Mouse (Mus musculus) heart, embryonic 11.5 days (tissue): ENCODE measurements at regions not wholly inside any gene's neighbourhood (a gene's known extent, or its start where the extent isn't known, plus 50 kb on each side); places are given as distances from the start of the nearest gene placed in this dataset.
"Not testable (repeated sequence)": the region's sequence is repeated elsewhere in the genome, so short reads cannot be mapped to it uniquely, and the experiment has no call there.

Source experiments
- ATAC-seq: fragments of 200-750 bp; cut with Nextera tagmentation; replicated peaks from 2 replicates; pipeline ENCODE4 v1.8.0; 2017; ENCODE audit warnings: moderate library complexity; ENCODE audit not compliant: insufficient number of reproducible peaks, low FRiP score, low TSS enrichment
- H3K27ac ChIP-seq: fragments of 300-500 bp; sonication (generic); 2 replicates; pipeline ENCODE4 v1.5.1; 2014; ENCODE audit warnings: mild to moderate bottlenecking, low read depth, low read length
- H3K27me3 ChIP-seq: fragments of 300-500 bp; sonication (generic); 2 replicates; pipeline ENCODE4 v1.6.1; 2014; ENCODE audit warnings: mild to moderate bottlenecking, low read length, mixed read lengths; ENCODE audit not compliant: control insufficient read depth, insufficient read depth
- H3K36me3 ChIP-seq: fragments of 300-500 bp; sonication (generic); 2 replicates; pipeline ENCODE4 v1.6.1; 2014; ENCODE audit warnings: mild to moderate bottlenecking, low read length, moderate library complexity, mixed read lengths; ENCODE audit not compliant: control insufficient read depth, insufficient read depth
- H3K4me1 ChIP-seq: fragments of 300-500 bp; sonication (generic); 2 replicates; pipeline ENCODE4 v1.6.1; 2014; ENCODE audit warnings: low read length; ENCODE audit not compliant: control insufficient read depth, insufficient read depth
- H3K4me2 ChIP-seq: fragments of 300-500 bp; sonication (generic); 2 replicates; pipeline ENCODE4 v1.6.1; 2014; ENCODE audit warnings: mild to moderate bottlenecking, moderate library complexity
- H3K4me3 ChIP-seq: fragments of 300-500 bp; sonication (generic); 2 replicates; pipeline ENCODE4 v1.5.1; 2014; ENCODE audit warnings: low read depth, low read length
- H3K9ac ChIP-seq: fragments of 300-500 bp; sonication (generic); 2 replicates; pipeline ENCODE4 v1.6.1; 2014; ENCODE audit warnings: mild to moderate bottlenecking, low read depth, low read length, moderate library complexity
- H3K9me3 ChIP-seq: fragments of 300-500 bp; sonication (generic); replicated peaks from 2 replicates; pipeline ENCODE4 v1.6.1; 2016; ENCODE audit warnings: low read length; ENCODE audit not compliant: control insufficient read depth
- WGBS: fragments of 180-500 bp; shearing (Covaris S2); extraction: QIAGEN DNeasy Blood & Tissue Kit; methylation state at CpG from one replicate; pipeline ENCODE4 v1.1.7; 2014; ENCODE audit not compliant: insufficient replicate concordance; 5-methylcytosine and 5-hydroxymethylcytosine counted together

- Histone ChIP-seq H3K27me3 (no peaks in the 10 kb centered on the region), H3K27ac (no peak overlapping the region), H3K36me3 (no peaks in the 10 kb centered on the region), H3K4me2 (no peak overlapping the region), H3K4me3 (no peak overlapping the region), H3K9me3 (no peaks in the 10 kb centered on the region), H3K4me1 (no peaks in the 10 kb centered on the region), H3K9ac (no peak overlapping the region)
- no peak for ATAC-seq
- 79% methylated on average over 9 of the region's 9 CpGs for WGBS
These were observed 85.4 kb upstream of the Gm12728 start for GRCm38 (mm10) chr4:105704271-105704670.

- H3K36me3 ChIP-seq, result no peaks in the 10 kb centered on the region
- H3K4me3 ChIP-seq, result no peak overlapping the region
- no peak for ATAC-seq
- H3K9me3 ChIP-seq, result no peaks in the 10 kb centered on the region
- no peak overlapping the region for H3K27ac ChIP-seq
- H3K4me2 ChIP-seq, result no peak overlapping the region
- H3K9ac ChIP-seq, result no peak overlapping the region
- H3K4me1 ChIP-seq, result no peaks in the 10 kb centered on the region
- WGBS, result 71% methylated on average over 6 of the region's 6 CpGs
- no peaks in the 10 kb centered on the region for H3K27me3 ChIP-seq
These were observed 83.7 kb upstream of the Gm12728 start for GRCm38 (mm10) chr4:105705996-105706395.

GRCm38 (mm10) chr4:105708080-105708796 lies 81.4 kb upstream of the Gm12728 start:
- Histone ChIP-seq H3K4me1 (no peaks in the 10 kb centered on the region), H3K9ac (no peak overlapping the region), H3K4me2 (no peak overlapping the region), H3K4me3 (no peak overlapping the region), H3K27ac (no peak overlapping the region), H3K36me3 (no peaks in the 10 kb centered on the region), H3K9me3 (no peaks in the 10 kb centered on the region), H3K27me3 (no peaks in the 10 kb centered on the region)
- WGBS, result 81% methylated on average over 13 of the region's 13 CpGs
- ATAC-seq, result no peak

- Histone ChIP-seq H3K27me3 (no peaks in the 10 kb centered on the region), H3K4me2 (no peak overlapping the region), H3K4me3 (no peak overlapping the region), H3K9me3 (no peaks in the 10 kb centered on the region), H3K27ac (no peak overlapping the region), H3K9ac (no peak overlapping the region), H3K36me3 (no peaks in the 10 kb centered on the region), H3K4me1 (no peaks in the 10 kb centered on the region)
- ATAC-seq, result no peak
- 86% methylated on average over 6 of the region's 6 CpGs for WGBS
These were observed 75.7 kb upstream of the Gm12728 start for GRCm38 (mm10) chr4:105713956-105714355.

- no peaks in the 10 kb centered on the region for H3K36me3 ChIP-seq
- H3K4me1 ChIP-seq, result no peaks in the 10 kb centered on the region
- H3K9me3 ChIP-seq, result no peaks in the 10 kb centered on the region
- no peak overlapping the region for H3K9ac ChIP-seq
- no peak for ATAC-seq
- H3K4me2 ChIP-seq, result no peak overlapping the region
- H3K27me3 ChIP-seq, result no peaks in the 10 kb centered on the region
- no peak overlapping the region for H3K27ac ChIP-seq
- no peak overlapping the region for H3K4me3 ChIP-seq
- 62% methylated on average over 5 of the region's 5 CpGs for WGBS
These were observed 71.6 kb upstream of the Gm12728 start for GRCm38 (mm10) chr4:105718080-105718479.

- Histone ChIP-seq H3K4me2 (no peak overlapping the region), H3K9me3 (no peaks in the 10 kb centered on the region), H3K27ac (no peak overlapping the region), H3K4me1 (no peaks in the 10 kb centered on the region), H3K4me3 (no peak overlapping the region), H3K27me3 (no peaks in the 10 kb centered on the region), H3K9ac (no peak overlapping the region), H3K36me3 (no peaks in the 10 kb centered on the region)
- 77% methylated on average over 3 of the region's 3 CpGs for WGBS
- no peak for ATAC-seq
These were observed 61.0 kb upstream of the Gm12728 start for GRCm38 (mm10) chr4:105728696-105729095.

GRCm38 (mm10) chr4:105730900-105731299 lies 58.8 kb upstream of the Gm12728 start:
- Histone ChIP-seq H3K27ac (no peak overlapping the region), H3K4me2 (no peak overlapping the region), H3K27me3 (no peaks in the 10 kb centered on the region), H3K36me3 (no peaks in the 10 kb centered on the region), H3K4me1 (no peaks in the 10 kb centered on the region), H3K4me3 (no peak overlapping the region), H3K9ac (no peak overlapping the region), H3K9me3 (no peaks in the 10 kb centered on the region)
- WGBS, result 76% methylated on average over 2 of the region's 2 CpGs
- no peak for ATAC-seq

GRCm38 (mm10) chr4:105735116-105735515 lies 54.6 kb upstream of the Gm12728 start:
- not testable (repeated sequence) for H3K27ac ChIP-seq, H3K9ac ChIP-seq, H3K27me3 ChIP-seq, H3K9me3 ChIP-seq, H3K4me1 ChIP-seq, H3K4me3 ChIP-seq, H3K36me3 ChIP-seq, ATAC-seq, H3K4me2 ChIP-seq
- 86% methylated on average over 6 of the region's 9 CpGs for WGBS
